Mouse (Mus musculus): Measurements from ENCODE around the gene Tmod3. TPM values are rescaled to one million over a fixed set of nuclear protein-coding genes. Genes with fewer than 3 reads are reported as not detected.

The Tmod3 gene
- polyA plus RNA-seq, 1 experiment from 2014 or later = 63.8 TPM

DNA sequence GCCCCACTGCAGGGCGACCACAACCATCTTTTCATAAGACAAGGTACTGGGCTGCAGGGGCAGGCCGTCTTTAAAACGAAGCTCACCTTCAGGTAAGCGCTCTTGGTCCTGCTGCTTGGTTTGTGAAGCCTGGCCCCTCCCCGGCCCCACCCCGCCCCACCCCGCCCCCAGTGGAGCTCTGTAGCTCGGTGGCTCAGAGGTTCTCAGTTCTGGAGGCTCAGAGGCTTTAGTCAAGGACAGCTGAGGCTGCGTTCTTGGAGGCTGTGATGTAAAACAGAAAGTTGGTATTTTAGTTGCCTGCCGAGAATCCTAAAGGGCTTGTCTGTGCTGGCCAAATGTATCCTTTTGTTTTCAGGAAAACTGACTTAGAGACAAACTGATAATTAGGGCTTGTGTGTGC is 103.8 kb downstream of the Tmod3 start:
- Histone ChIP-seq H3K4me1 (no peaks in the 10 kb centered on the region), H3K9ac (no peak overlapping the region), H3K36me3 (peaks cover 99% of the 10 kb centered on the region), H3K9me3 (no peaks in the 10 kb centered on the region), H3K27ac (replicated peaks) (no peak overlapping the region), H3K4me2 (no peak overlapping the region), H3K27me3 (replicated peaks) (no peaks in the 10 kb centered on the region), H3K4me3 (no peak overlapping the region)
- WGBS = 74% methylated on average over 10 of the region's 10 CpGs
- no peak for ATAC-seq (ENCODE audit: extremely low read depth, insufficient number of reproducible peaks, low FRiP score, low TSS enrichment)

- no peak overlapping the region for H3K27ac ChIP-seq (replicated peaks)
- 93% methylated on average over 2 of the region's 2 CpGs for WGBS
- no peaks in the 10 kb centered on the region for H3K27me3 ChIP-seq (replicated peaks)
- H3K9ac ChIP-seq = no peak overlapping the region
- H3K4me2 ChIP-seq = no peak overlapping the region
- H3K4me1 ChIP-seq = no peaks in the 10 kb centered on the region
- H3K9me3 ChIP-seq = no peaks in the 10 kb centered on the region
- H3K4me3 ChIP-seq = no peak overlapping the region
- peaks cover 97% of the 10 kb centered on the region for H3K36me3 ChIP-seq
- ATAC-seq (ENCODE audit: extremely low read depth, insufficient number of reproducible peaks, low FRiP score, low TSS enrichment) = no peak
Observed at GRCm38 (mm10) chr9:75453994-75454393, 105.5 kb downstream of the Tmod3 start.

GRCm38 (mm10) chr9:75448021-75448420 is 111.4 kb downstream of the Tmod3 start:
- Histone ChIP-seq H3K9ac (no peak overlapping the region), H3K4me3 (no peak overlapping the region), H3K9me3 (no peaks in the 10 kb centered on the region), H3K27ac (replicated peaks) (no peak overlapping the region), H3K4me1 (no peaks in the 10 kb centered on the region), H3K36me3 (peaks cover 80% of the 10 kb centered on the region), H3K4me2 (no peak overlapping the region), H3K27me3 (replicated peaks) (no peaks in the 10 kb centered on the region)
- ATAC-seq (ENCODE audit: extremely low read depth, insufficient number of reproducible peaks, low FRiP score, low TSS enrichment) = no peak
- 88% methylated on average over 3 of the region's 3 CpGs for WGBS

Other genes starting within 250 kb of the Tmod3 start
- gene Bcl2l10, start 211.9 kb downstream of the Tmod3 start, polyA plus RNA-seq (2015; fragmentation: Nextera tagmentation; extraction: Ambion mirVana) = not detected in 2 replicates
- gene Mapk6, start 149.7 kb downstream of the Tmod3 start, polyA plus RNA-seq (2015; fragmentation: Nextera tagmentation; extraction: Ambion mirVana) = 47.2 and 49.8 TPM in 2 replicates
- gene Leo1, start 118.1 kb downstream of the Tmod3 start, polyA plus RNA-seq (2015; fragmentation: Nextera tagmentation; extraction: Ambion mirVana) = 27.9 and 30.0 TPM in 2 replicates
- gene Tmod2, start 51.7 kb upstream of the Tmod3 start, polyA plus RNA-seq (2015; fragmentation: Nextera tagmentation; extraction: Ambion mirVana) = 4.7 and 5.0 TPM in 2 replicates
- 16.2 and 16.9 TPM in 2 replicates for gene Lysmd2, start 66.1 kb upstream of the Tmod3 start, polyA plus RNA-seq (2015; fragmentation: Nextera tagmentation; extraction: Ambion mirVana)
- gene Scg3, start 124.4 kb upstream of the Tmod3 start, polyA plus RNA-seq (2015; fragmentation: Nextera tagmentation; extraction: Ambion mirVana) = 0.47 and 0.53 TPM in 2 replicates
- gene Bmp5, start 215.7 kb upstream of the Tmod3 start, polyA plus RNA-seq (2015; fragmentation: Nextera tagmentation; extraction: Ambion mirVana) = 8.3 and 9.3 TPM in 2 replicates